Mouse (Mus musculus) adrenal gland, postnatal 10 days (tissue): ENCODE results near the gene Ndufs2. TPM values are rescaled to one million over a fixed set of nuclear protein-coding genes. Genes with fewer than 3 reads are reported as not detected.
A peak's percentile ranks its signal among the peaks of the same experiment; 100 is the strongest.

Experiments
- DNase-seq: peaks from one replicate; pipeline ENCODE4 v3.0.0; 2021; ENCODE audit warnings: mixed read lengths
- total RNA-seq, 2 experiments: library from RNA; stranded (reverse); gene quantifications; 2 replicates each; pipeline ENCODE4 v1.2.3; 2021

The Ndufs2 gene
- total RNA-seq, 2 experiments from 2014 or later: 996 to 1,019 TPM

GRCm38 (mm10) chr1:171279012-171279705, 28.0 kb upstream of the Ndufs2 start:
- DNase-seq: peak; percentile 0

- peak; percentile 0 for DNase-seq
Measured at GRCm38 (mm10) chr1:171278436-171278835, 27.2 kb upstream of the Ndufs2 start.

GRCm38 (mm10) chr1:171277736-171278135, 26.5 kb upstream of the Ndufs2 start:
- no peak for DNase-seq

GRCm38 (mm10) chr1:171276110-171276748, 25.0 kb upstream of the Ndufs2 start:
- DNase-seq: no peak

- no peak for DNase-seq
Measured at GRCm38 (mm10) chr1:171275144-171275734, 24.1 kb upstream of the Ndufs2 start.

GRCm38 (mm10) chr1:171274171-171274570, 23.0 kb upstream of the Ndufs2 start:
- no peak for DNase-seq

GRCm38 (mm10) chr1:171272086-171272485, 20.9 kb upstream of the Ndufs2 start:
- no peak for DNase-seq

GRCm38 (mm10) chr1:171271622-171272021, 20.4 kb upstream of the Ndufs2 start:
- DNase-seq: no peak

- no peak for DNase-seq
Measured at GRCm38 (mm10) chr1:171271196-171271595, 20.0 kb upstream of the Ndufs2 start.

GRCm38 (mm10) chr1:171270573-171270900, 19.3 kb upstream of the Ndufs2 start:
- no peak for DNase-seq

- DNase-seq: peak; percentile 99
Measured at GRCm38 (mm10) chr1:171269848-171270572, 18.8 kb upstream of the Ndufs2 start, which contains the start of gene B4galt3. B4galt3 (plus strand) TSS chr1:171270328.

GRCm38 (mm10) chr1:171268341-171268740, 17.2 kb upstream of the Ndufs2 start:
- no peak for DNase-seq

- DNase-seq: no peak
Measured at GRCm38 (mm10) chr1:171265971-171266744, 15.0 kb upstream of the Ndufs2 start.

GRCm38 (mm10) chr1:171263666-171264461, 12.7 kb upstream of the Ndufs2 start:
- DNase-seq: no peak

- peak; percentile 38 for DNase-seq
Measured at GRCm38 (mm10) chr1:171263185-171263611, 12.0 kb upstream of the Ndufs2 start.

- DNase-seq: peak; percentile 79
Measured at GRCm38 (mm10) chr1:171262594-171263130, 11.5 kb upstream of the Ndufs2 start.

- no peak for DNase-seq
Measured at GRCm38 (mm10) chr1:171260316-171260715, 9.1 kb upstream of the Ndufs2 start.

- no peak for DNase-seq
Measured at GRCm38 (mm10) chr1:171258921-171259320, 7.7 kb upstream of the Ndufs2 start.

- DNase-seq: no peak
Measured at GRCm38 (mm10) chr1:171257781-171258180, 6.6 kb upstream of the Ndufs2 start.

GRCm38 (mm10) chr1:171256937-171257548, 5.9 kb upstream of the Ndufs2 start:
- peak; percentile 79 for DNase-seq
